Comparison of ENCODE assay signal across 22 mouse cellular contexts in genomic region chr5:132502036-132502435, GRCm38 (mm10).
"Had no signal": no experiment of that assay in that cellular context is flagged by ENCODE, and none has a peak within 500 bp of the region (broad histone marks: within the 10 kb centered on the region; RNA-seq: fewer than 3 reads in every experiment).

No protein-coding gene starts in this region.

- H3K4me3 ChIP-seq: left cerebral cortex, adult 2 months; midbrain, embryonic 12.5 days; midbrain, embryonic 15.5 days; neural tube, embryonic 12.5 days; neural tube, embryonic 15.5 days; stomach, embryonic 15.5 days had no signal

- H3K27ac ChIP-seq: kidney, postnatal 0 days; left cerebral cortex, adult 2 months; liver, embryonic 14.5 days; macrophage; midbrain, embryonic 12.5 days; midbrain, embryonic 15.5 days; neural tube, embryonic 12.5 days; neural tube, embryonic 15.5 days; stomach, embryonic 15.5 days had no signal

- ATAC-seq: liver, postnatal 0 days; lung, postnatal 0 days; midbrain, embryonic 15.5 days had no signal

- H3K27me3 ChIP-seq: midbrain, embryonic 15.5 days; neural tube, embryonic 12.5 days; neural tube, embryonic 15.5 days; stomach, embryonic 15.5 days had no signal

- H3K4me2 ChIP-seq: liver, embryonic 11.5 days; lung, embryonic 14.5 days; midbrain, embryonic 15.5 days; neural tube, embryonic 12.5 days; neural tube, embryonic 15.5 days; stomach, embryonic 15.5 days had no signal

- H3K9ac ChIP-seq: liver, embryonic 14.5 days; liver, postnatal 0 days; lung, embryonic 14.5 days; midbrain, embryonic 12.5 days; midbrain, embryonic 15.5 days; neural tube, embryonic 12.5 days; neural tube, embryonic 15.5 days; stomach, embryonic 15.5 days had no signal

- H3K36me3 ChIP-seq: midbrain, embryonic 12.5 days; midbrain, embryonic 15.5 days; neural tube, embryonic 12.5 days; neural tube, embryonic 15.5 days; stomach, embryonic 15.5 days had no signal

- H3K9me3 ChIP-seq: midbrain, embryonic 12.5 days; midbrain, embryonic 15.5 days; neural tube, embryonic 12.5 days; neural tube, embryonic 15.5 days; stomach, embryonic 15.5 days had no signal

- DNase-seq: kidney, adult 2 months; kidney, postnatal 36 days; layer of hippocampus, adult 9-11 months; left cerebral cortex, postnatal 4 days; liver, postnatal 0 days; lung, embryonic 14.5 days; right cerebral cortex, adult 18-20 months; right cerebral cortex, postnatal 14 days; right cerebral cortex, postnatal 4 days; thymus, adult 18-20 months; thymus, postnatal 36 days had no signal
